Mouse (Mus musculus) brain, embryonic 14.5 days (tissue): ENCODE measurements around the gene Gm19668.

ENCODE experiments used
- CTCF ChIP-seq: fragments of 200-500 bp; IDR thresholded peaks from 2 replicates; pipeline ENCODE4 v1.5.1; 2012; ENCODE audit warnings: inconsistent platforms, mild to moderate bottlenecking, moderate library complexity, borderline replicate concordance; ENCODE audit not compliant: insufficient read depth, insufficient read length; ENCODE audit errors: extremely low read depth
- POLR2A ChIP-seq: fragments of 200-500 bp; IDR thresholded peaks from 2 replicates; pipeline ENCODE4 v1.6.1; 2012; ENCODE audit warnings: mild to moderate bottlenecking, inconsistent platforms, borderline replicate concordance; ENCODE audit not compliant: poor library complexity, insufficient read depth, insufficient read length, severe bottlenecking; ENCODE audit errors: extremely low read depth

GRCm38 (mm10) chr10:77804095-77804494 lies 5.2 kb upstream of the Gm19668 start:
- TF ChIP-seq CTCF: no peak
- no peak for TF ChIP-seq POLR2A
